Mouse (Mus musculus): ENCODE measurements around the gene Rsl1d1.
"Not testable (repeated sequence)": the region's sequence is repeated elsewhere in the genome, so short reads cannot be mapped to it uniquely, and the experiment has no call there.

Rsl1d1 gene

DNA sequence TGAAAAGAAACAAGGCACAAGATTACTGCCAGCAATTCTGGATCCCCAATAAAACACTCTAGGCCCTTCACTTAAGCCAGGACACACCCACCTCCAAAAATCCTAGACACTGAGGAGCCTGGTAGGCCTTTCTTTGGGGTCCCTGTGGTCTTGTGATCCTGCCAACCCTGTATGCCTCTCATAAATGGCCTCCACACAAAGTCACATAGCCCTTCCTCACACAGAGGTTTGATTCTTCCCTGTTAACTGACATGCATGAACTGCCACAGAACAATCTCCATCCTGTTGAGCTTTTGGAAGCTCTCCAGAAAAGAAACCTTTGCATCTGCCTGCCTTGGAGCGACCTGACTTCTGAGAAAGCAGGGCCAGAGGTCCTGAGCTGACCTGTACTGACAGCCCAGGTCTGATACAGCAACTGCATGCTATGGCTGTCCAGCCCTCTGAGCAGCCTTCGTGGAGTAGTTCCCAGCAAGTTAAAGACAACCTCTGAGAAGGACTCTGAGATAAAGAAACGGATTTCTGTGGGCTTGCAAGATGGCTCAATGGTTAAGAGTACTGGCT, 38.4 kb downstream of the Rsl1d1 start:
- DNase-seq (ENCODE audit: low read depth, low spot score), result no peak

DNA sequence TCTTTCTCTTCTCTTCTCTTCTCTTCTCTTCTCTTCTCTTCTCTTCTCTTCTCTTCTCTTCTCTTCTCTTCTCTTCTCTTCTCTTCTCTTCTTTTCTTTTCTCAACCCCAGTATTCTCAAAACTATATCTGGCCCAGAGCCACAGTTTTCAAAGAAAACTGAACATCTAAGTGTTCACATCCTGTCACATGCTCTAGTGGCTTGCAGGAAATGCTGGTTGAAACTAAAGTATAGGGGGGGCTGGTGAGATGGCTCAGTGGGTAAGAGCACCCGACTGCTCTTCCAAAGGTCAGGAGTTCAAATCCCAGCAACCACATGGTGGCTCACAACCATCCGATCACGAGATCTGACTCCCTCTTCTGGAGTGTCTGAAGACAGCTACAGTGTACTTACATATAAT, 45.4 kb downstream of the Rsl1d1 start:
- not testable (repeated sequence) for DNase-seq (ENCODE audit: low read depth, low spot score)

DNA sequence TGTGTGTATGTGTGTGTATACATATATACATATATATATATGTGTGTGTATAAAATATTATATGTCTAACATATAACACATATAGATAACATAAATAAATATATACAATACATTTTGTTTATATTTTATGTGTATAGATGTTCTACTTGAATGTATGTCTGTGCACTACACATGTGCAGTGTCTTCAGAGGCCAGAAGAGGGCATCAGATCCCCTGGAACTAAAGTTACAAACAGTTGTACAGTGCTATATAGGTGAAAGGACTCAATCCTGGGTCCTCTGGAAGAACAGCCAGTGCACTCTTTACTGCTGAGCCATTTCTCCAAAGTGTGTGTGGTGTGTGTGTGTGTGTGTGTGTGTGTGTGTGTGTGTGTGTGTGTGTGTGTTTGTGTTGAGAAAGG, 48.6 kb downstream of the Rsl1d1 start:
- no peak for DNase-seq (ENCODE audit: low read depth, low spot score)

DNA sequence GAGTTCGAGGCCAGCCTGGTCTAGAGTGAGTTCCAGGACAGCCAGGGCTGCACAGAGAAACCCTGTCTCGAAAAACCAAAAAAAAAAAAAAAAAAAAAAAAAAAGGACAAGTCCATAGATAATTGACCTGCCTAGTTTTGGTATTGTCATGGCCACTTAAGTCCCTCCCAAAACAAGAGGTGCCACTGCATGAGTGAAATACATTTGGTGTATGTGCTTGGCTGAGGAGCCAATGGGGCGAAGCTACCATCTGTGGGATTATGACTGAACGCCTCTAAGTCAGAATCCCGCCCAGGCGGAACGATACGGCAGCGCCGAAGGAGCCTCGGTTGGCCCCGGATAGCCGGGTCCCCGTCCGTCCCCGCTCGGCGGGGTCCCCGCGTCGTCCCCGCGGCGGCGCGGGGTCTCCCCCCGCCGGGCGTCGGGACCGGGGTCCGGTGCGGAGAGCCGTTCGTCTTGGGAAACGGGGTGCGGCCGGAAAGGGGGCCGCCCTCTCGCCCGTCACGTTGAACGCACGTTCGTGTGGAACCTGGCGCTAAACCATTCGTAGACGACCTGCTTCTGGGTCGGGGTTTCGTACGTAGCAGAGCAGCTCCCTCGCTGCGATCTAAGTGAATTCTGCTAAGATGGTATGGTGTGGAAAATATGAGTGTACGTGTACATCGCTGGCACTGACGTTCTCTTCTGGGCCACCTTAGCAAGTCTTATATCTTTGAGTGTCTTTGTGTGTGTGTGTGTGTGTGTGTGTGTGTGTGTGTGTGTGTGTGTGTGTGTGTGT, 59.2 kb downstream of the Rsl1d1 start:
- DNase-seq (ENCODE audit: low read depth, low spot score), result not testable (repeated sequence)

All from retina, postnatal 7 days (tissue).